Mouse (Mus musculus) left cerebral cortex, adult 8-10 months (tissue): ENCODE data around the gene Trnp1. TPM values are rescaled to one million over a fixed set of nuclear protein-coding genes. Genes with fewer than 3 reads are reported as not detected.
"Not testable (repeated sequence)": the region's sequence is repeated elsewhere in the genome, so short reads cannot be mapped to it uniquely, and the experiment has no call there.

Experiments
- DNase-seq, 2 experiments: peaks; one replicate each; pipeline ENCODE4 v3.0.0; 2022; ENCODE audit warnings: low spot score in 2 of 2
- total RNA-seq, 4 experiments: library from RNA; stranded (reverse); gene quantifications; 2 replicates each; pipeline ENCODE4 v1.2.4; 2022

Trnp1 gene
- 100 to 1,000 TPM; 177 to 204 (median 186) TPM for total RNA-seq

- DNase-seq, result peak; percentile 76 to 89
Observed at GRCm38 (mm10) chr4:133498160-133498724, at the start of gene Trnp1. Gene Trnp1 (minus strand): TSS chr4:133498550.

GRCm38 (mm10) chr4:133545272-133546231 is 47.2 kb upstream of the Trnp1 start, which contains the start of gene Nudc:
Gene Nudc (minus strand): TSS chr4:133545996.
- peak; percentile 89 to 96 for DNase-seq

- no peak for DNase-seq
Observed at GRCm38 (mm10) chr4:133536652-133537051, 38.3 kb upstream of the Trnp1 start.

- no peak for DNase-seq
Observed at GRCm38 (mm10) chr4:133536081-133536480, 37.7 kb upstream of the Trnp1 start.

GRCm38 (mm10) chr4:133532777-133533176 is 34.4 kb upstream of the Trnp1 start:
- no peak for DNase-seq

GRCm38 (mm10) chr4:133527788-133528187 is 29.4 kb upstream of the Trnp1 start:
- no peak for DNase-seq

GRCm38 (mm10) chr4:133521502-133521901 is 23.2 kb upstream of the Trnp1 start:
- no peak for DNase-seq

GRCm38 (mm10) chr4:133519369-133519665 is 21.0 kb upstream of the Trnp1 start:
- no peak for DNase-seq

GRCm38 (mm10) chr4:133518601-133519368 is 20.4 kb upstream of the Trnp1 start, which contains the start of gene Kdf1:
Gene Kdf1 (plus strand): TSS chr4:133518963.
- no peak for DNase-seq

- peak in 1 of 2 experiments; percentile 56 for DNase-seq
Observed at GRCm38 (mm10) chr4:133512972-133513371, 14.6 kb upstream of the Trnp1 start.

GRCm38 (mm10) chr4:133512511-133512910 is 14.2 kb upstream of the Trnp1 start:
- not testable (repeated sequence) for DNase-seq

GRCm38 (mm10) chr4:133511050-133511449 is 12.7 kb upstream of the Trnp1 start:
- no peak for DNase-seq

GRCm38 (mm10) chr4:133508990-133509389 is 10.6 kb upstream of the Trnp1 start:
- peak in 1 of 2 experiments; percentile 60 for DNase-seq

- no peak for DNase-seq
Observed at GRCm38 (mm10) chr4:133506573-133506972, 8.2 kb upstream of the Trnp1 start.

- DNase-seq, result no peak
Observed at GRCm38 (mm10) chr4:133504755-133505485, 6.6 kb upstream of the Trnp1 start.

GRCm38 (mm10) chr4:133504300-133504699 is 6.0 kb upstream of the Trnp1 start:
- DNase-seq, result no peak

GRCm38 (mm10) chr4:133501514-133501913 is 3.2 kb upstream of the Trnp1 start:
- DNase-seq, result no peak

GRCm38 (mm10) chr4:133497461-133498159 is 740 bp downstream of the Trnp1 start:
- DNase-seq, result no peak

GRCm38 (mm10) chr4:133496738-133497445 is 1.5 kb downstream of the Trnp1 start:
- DNase-seq, result no peak

- DNase-seq, result no peak
Observed at GRCm38 (mm10) chr4:133495711-133496110, 2.6 kb downstream of the Trnp1 start.
